Mouse (Mus musculus): ENCODE results near the gene Glg1. TPM values are rescaled to one million over a fixed set of nuclear protein-coding genes. Genes with fewer than 3 reads are reported as not detected.
"Not testable (repeated sequence)": the region's sequence is repeated elsewhere in the genome, so short reads cannot be mapped to it uniquely, and the experiment has no call there.

Gene Glg1
- 75.3 and 81.5 TPM in 2 replicates for polyA plus RNA-seq (2014; fragmentation: Nextera tagmentation; extraction: Ambion mirVana)

DNA sequence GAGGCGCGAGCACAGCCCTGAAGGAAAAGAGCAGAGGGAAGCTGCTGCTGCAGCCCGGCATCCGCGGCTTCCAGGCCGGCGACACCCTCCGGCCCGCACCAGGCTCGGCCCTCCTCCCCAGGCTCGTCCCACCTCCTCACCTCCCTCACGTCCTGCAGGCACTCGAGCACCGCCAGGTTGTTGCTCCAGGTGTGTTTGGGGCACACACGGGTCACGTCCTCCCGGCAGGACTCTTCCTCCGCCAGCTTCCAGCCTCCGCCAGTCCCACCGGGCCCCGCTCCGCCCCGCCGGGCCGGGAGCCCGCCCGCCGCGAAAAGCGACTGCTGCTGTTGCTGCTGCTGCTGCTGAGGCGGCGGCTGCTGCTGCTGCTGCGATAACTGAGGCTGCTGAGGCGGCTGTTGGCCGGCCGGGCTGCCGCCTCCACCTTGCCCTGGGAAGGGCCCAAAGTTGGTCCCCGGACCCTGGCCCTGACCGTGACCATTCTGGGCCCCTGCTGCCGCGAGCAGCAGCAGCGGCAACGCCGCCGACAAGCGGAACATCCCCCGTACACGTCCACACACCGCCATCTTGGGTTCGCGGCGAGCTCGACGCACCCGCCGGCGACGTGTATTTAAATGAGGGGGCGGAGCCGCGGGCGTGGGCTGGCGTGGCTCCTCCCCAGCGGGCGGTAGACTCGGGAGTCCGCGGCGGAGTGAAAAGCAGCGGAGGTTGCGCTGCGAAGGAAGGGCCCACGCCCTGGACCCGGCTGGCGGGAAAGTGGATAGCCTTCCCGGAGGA is at the start of gene Glg1:
TSS of gene Glg1 (minus strand) at position 586 of the 777 bp plus-strand sequence.
- Histone ChIP-seq H3K4me2 (replicated peaks; ENCODE audit: low read depth, low read length) (peak within 1 kb of the TSS; percentile 52), H3K4me3 (ENCODE audit: low read depth, low read length) (peak within 1 kb of the TSS; percentile 86), H3K27me3 (ENCODE audit: control insufficient read depth, insufficient read depth, low read length) (no peaks in the 10 kb centered on the region), H3K9me3 (ENCODE audit: control insufficient read depth, low read length) (no peaks in the 10 kb centered on the region), H3K9ac (ENCODE audit: low read depth, low read length) (peak within 1 kb of the TSS; percentile 89), H3K4me1 (replicated peaks; ENCODE audit: control insufficient read depth, insufficient read depth, low read length) (no peaks in the 10 kb centered on the region), H3K36me3 (ENCODE audit: control insufficient read depth, insufficient read depth, low read length) (no peaks in the 10 kb centered on the region), H3K27ac (ENCODE audit: low read depth, low read length) (peak within 1 kb of the TSS; percentile 95)
- DNase-seq (ENCODE audit: low spot score) (peak; percentile 95), ATAC-seq (ENCODE audit: low FRiP score) (peak; percentile 94)
- WGBS = under 1% methylated on average over 63 of the region's 76 CpGs

DNA sequence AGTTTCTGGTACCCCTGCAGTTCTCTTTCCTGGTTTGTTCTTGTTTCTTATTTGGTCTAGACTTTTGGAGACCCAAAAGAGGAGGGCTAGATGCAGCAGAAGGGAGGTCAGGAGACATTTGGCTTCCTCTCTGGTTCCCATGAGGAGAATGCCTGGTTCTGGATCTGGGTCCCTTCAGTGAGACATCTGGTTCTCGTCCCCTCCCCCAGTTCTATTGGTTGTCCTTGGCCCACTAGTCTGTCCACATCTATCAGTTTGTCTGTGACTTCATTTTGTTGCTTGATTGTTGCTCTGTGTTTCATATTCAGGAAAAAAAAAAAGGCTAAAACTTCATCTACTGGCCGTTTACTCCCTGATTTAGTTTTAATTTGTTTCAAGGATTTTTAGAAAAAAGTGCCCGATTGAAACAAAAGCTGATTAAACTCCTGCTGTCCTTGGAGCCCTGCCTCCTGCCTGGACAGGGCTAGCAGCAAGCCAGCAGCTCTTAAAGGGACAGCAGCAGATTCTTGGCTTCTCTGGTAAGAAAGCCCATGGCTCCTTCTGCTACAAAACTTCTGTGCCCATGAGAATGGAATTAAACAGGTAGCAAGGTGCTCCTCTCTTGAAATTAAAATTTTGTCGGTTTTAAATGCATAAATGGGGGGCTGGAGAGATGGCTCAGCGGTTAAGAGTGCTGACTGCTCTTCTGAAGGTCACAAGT is 46.2 kb upstream of the Glg1 start:
- Histone ChIP-seq H3K4me2 (replicated peaks; ENCODE audit: low read depth, low read length) (no peak overlapping the region), H3K9me3 (ENCODE audit: control insufficient read depth, low read length) (no peaks in the 10 kb centered on the region), H3K36me3 (ENCODE audit: control insufficient read depth, insufficient read depth, low read length) (no peaks in the 10 kb centered on the region), H3K4me3 (ENCODE audit: low read depth, low read length) (no peak overlapping the region), H3K4me1 (replicated peaks; ENCODE audit: control insufficient read depth, insufficient read depth, low read length) (no peaks in the 10 kb centered on the region), H3K27me3 (ENCODE audit: control insufficient read depth, insufficient read depth, low read length) (no peaks in the 10 kb centered on the region), H3K27ac (ENCODE audit: low read depth, low read length) (no peak overlapping the region), H3K9ac (ENCODE audit: low read depth, low read length) (no peak overlapping the region)
- no peak for DNase-seq (ENCODE audit: low spot score)
- ATAC-seq (ENCODE audit: low FRiP score) = no peak
- WGBS = 29% methylated on average over 5 of the region's 5 CpGs

DNA sequence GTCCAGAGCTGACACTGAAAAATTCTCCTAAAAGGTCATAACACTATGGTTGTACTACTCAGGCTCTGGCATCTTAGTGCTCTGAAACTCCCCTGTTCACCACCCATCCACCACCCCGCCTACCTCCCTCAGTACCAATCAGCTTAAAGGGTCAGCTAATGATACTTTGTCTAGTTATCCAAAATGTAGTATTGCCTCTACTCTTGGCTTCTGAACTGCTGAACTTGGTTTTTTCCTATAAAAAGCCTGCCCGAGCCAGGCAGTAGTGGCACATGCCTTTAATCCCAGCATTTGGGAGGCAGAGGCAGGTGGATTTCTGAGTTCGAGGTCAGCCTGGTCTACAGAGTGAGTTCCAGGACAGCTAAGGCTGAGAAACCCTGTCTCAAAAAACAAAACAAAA is 45.3 kb upstream of the Glg1 start:
- no peak overlapping the region for H3K27ac ChIP-seq (ENCODE audit: low read depth, low read length)
- H3K9me3 ChIP-seq (ENCODE audit: control insufficient read depth, low read length) = no peaks in the 10 kb centered on the region
- 88% methylated on average over 3 of the region's 3 CpGs for WGBS
- H3K27me3 ChIP-seq (ENCODE audit: control insufficient read depth, insufficient read depth, low read length) = no peaks in the 10 kb centered on the region
- no peaks in the 10 kb centered on the region for H3K36me3 ChIP-seq (ENCODE audit: control insufficient read depth, insufficient read depth, low read length)
- DNase-seq (ENCODE audit: low spot score) = no peak
- ATAC-seq (ENCODE audit: low FRiP score) = no peak
- H3K4me1 ChIP-seq (replicated peaks; ENCODE audit: control insufficient read depth, insufficient read depth, low read length) = no peaks in the 10 kb centered on the region
- H3K4me2 ChIP-seq (replicated peaks; ENCODE audit: low read depth, low read length) = no peak overlapping the region
- H3K9ac ChIP-seq (ENCODE audit: low read depth, low read length) = no peak overlapping the region
- H3K4me3 ChIP-seq (ENCODE audit: low read depth, low read length) = no peak overlapping the region

DNA sequence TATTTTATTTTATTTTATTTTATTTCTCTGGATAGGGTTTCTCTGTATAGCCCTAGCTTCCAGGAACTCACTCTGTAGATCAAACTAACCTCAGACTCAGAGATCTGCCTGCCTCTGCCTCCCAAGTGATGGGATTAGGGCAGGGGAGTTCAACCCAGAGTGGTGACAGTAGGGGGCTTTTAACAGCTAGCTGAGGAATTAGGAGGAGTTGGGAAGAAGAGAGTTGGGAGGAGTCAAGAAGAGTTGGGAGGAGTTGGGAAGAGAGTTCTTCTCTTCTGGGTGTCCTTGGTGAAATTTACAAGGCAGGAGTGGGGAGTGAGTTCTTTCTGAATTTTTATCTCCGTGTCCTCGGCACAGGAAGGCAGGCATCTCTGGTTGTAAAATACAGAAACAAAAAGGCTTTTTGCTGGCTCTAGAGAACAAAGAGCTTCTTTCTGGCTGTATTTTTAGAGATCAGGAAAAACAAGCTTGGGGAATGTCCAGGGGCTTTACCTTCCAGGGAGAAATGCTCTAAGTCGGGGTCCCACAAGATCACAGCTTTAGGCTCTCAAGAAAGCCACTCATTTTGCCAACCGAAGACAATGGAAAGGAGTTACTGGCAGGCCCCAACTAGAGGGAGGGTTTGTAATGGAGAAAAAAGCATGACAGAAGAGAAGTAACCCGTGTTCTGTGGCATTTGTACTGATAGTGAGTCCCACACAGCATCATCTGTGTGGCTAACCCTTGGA is 44.2 kb upstream of the Glg1 start:
- not testable (repeated sequence) for H3K27me3 ChIP-seq (ENCODE audit: control insufficient read depth, insufficient read depth, low read length); H3K4me3 ChIP-seq (ENCODE audit: low read depth, low read length); H3K27ac ChIP-seq (ENCODE audit: low read depth, low read length); DNase-seq (ENCODE audit: low spot score); H3K4me2 ChIP-seq (replicated peaks; ENCODE audit: low read depth, low read length); H3K4me1 ChIP-seq (replicated peaks; ENCODE audit: control insufficient read depth, insufficient read depth, low read length); H3K9me3 ChIP-seq (ENCODE audit: control insufficient read depth, low read length); H3K36me3 ChIP-seq (ENCODE audit: control insufficient read depth, insufficient read depth, low read length); ATAC-seq (ENCODE audit: low FRiP score); H3K9ac ChIP-seq (ENCODE audit: low read depth, low read length)
- 85% methylated on average over 5 of the region's 5 CpGs for WGBS

- 0 out of 2 replicates have a peak overlapping the region, but pooled peaks have one; percentile 20 for H3K4me2 ChIP-seq (replicated peaks; ENCODE audit: low read depth, low read length)
- H3K36me3 ChIP-seq (ENCODE audit: control insufficient read depth, insufficient read depth, low read length) = peaks cover 3% of the 10 kb centered on the region; the same call in 1 of the 2 replicates
- ATAC-seq (ENCODE audit: low FRiP score) = no peak
- H3K4me3 ChIP-seq (ENCODE audit: low read depth, low read length) = 0 out of 2 replicates have a peak overlapping the region, but pooled peaks have one; percentile 8
- no peak for DNase-seq (ENCODE audit: low spot score)
- 63% methylated on average over 11 of the region's 11 CpGs for WGBS
- no peaks in the 10 kb centered on the region for H3K27me3 ChIP-seq (ENCODE audit: control insufficient read depth, insufficient read depth, low read length)
- no peaks in the 10 kb centered on the region for H3K9me3 ChIP-seq (ENCODE audit: control insufficient read depth, low read length)
- 0 out of 2 replicates have a peak overlapping the region, but pooled peaks have one; percentile 39 for H3K27ac ChIP-seq (ENCODE audit: low read depth, low read length)
- H3K9ac ChIP-seq (ENCODE audit: low read depth, low read length) = no peak overlapping the region
- H3K4me1 ChIP-seq (replicated peaks; ENCODE audit: control insufficient read depth, insufficient read depth, low read length) = peaks cover 3% of the 10 kb centered on the region; the same call in 1 of the 2 replicates
These were observed 41.9 kb upstream of the Glg1 start for GRCm38 (mm10) chr8:111300597-111301546.

GRCm38 (mm10) chr8:111299821-111300568 is 41.0 kb upstream of the Glg1 start, which contains the start of gene Rfwd3:
Rfwd3 (minus strand) TSS chr8:111300222.
- ATAC-seq (ENCODE audit: low FRiP score) = peak; percentile 99
- H3K4me2 ChIP-seq (replicated peaks; ENCODE audit: low read depth, low read length) = peak within 1 kb of the TSS; percentile 63
- 0% methylated on average over 63 of the region's 67 CpGs for WGBS
- no peaks in the 10 kb centered on the region for H3K9me3 ChIP-seq (ENCODE audit: control insufficient read depth, low read length)
- peaks cover 3% of the 10 kb centered on the region; the same call in 1 of the 2 replicates for H3K4me1 ChIP-seq (replicated peaks; ENCODE audit: control insufficient read depth, insufficient read depth, low read length)
- peak within 1 kb of the TSS; percentile 93 for H3K9ac ChIP-seq (ENCODE audit: low read depth, low read length)
- peak within 1 kb of the TSS; percentile 94 for H3K4me3 ChIP-seq (ENCODE audit: low read depth, low read length)
- no peaks in the 10 kb centered on the region for H3K27me3 ChIP-seq (ENCODE audit: control insufficient read depth, insufficient read depth, low read length)
- H3K27ac ChIP-seq (ENCODE audit: low read depth, low read length) = peak within 1 kb of the TSS; percentile 84
- peak; percentile 94 for DNase-seq (ENCODE audit: low spot score)
- peaks cover 6% of the 10 kb centered on the region for H3K36me3 ChIP-seq (ENCODE audit: control insufficient read depth, insufficient read depth, low read length)

DNA sequence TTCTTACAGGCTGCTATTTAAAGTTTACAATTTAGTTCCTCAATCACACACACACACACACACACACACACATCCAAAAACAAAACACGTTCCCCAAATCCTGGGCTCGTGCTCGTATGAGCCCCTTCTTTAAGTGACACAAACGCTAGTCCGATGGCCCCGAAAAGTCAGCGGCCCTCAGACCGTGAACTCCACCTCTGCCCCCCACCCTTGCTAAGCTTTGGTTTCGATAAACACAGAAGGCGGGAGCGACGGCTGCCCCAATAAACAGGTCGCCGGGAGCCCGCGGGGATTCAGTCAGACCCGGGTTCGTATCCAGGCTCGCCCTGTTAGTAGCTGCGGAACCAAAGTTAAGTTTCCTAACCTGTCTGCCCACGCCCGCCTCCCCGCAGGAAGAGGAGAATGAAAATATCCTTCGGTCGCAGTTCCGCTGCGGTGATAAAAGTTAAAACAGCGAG is 40.4 kb upstream of the Glg1 start:
- Histone ChIP-seq H3K27me3 (ENCODE audit: control insufficient read depth, insufficient read depth, low read length) (no peaks in the 10 kb centered on the region), H3K27ac (ENCODE audit: low read depth, low read length) (peak overlapping the region; percentile 84), H3K4me2 (replicated peaks; ENCODE audit: low read depth, low read length) (peak overlapping the region; percentile 63), H3K4me3 (ENCODE audit: low read depth, low read length) (peak overlapping the region; percentile 94), H3K9ac (ENCODE audit: low read depth, low read length) (peak overlapping the region; percentile 93), H3K36me3 (ENCODE audit: control insufficient read depth, insufficient read depth, low read length) (peaks cover 6% of the 10 kb centered on the region), H3K9me3 (ENCODE audit: control insufficient read depth, low read length) (no peaks in the 10 kb centered on the region), H3K4me1 (replicated peaks; ENCODE audit: control insufficient read depth, insufficient read depth, low read length) (peaks cover 3% of the 10 kb centered on the region; the same call in 1 of the 2 replicates)
- WGBS = under 1% methylated on average over 28 of the region's 28 CpGs
- DNase-seq (ENCODE audit: low spot score) = peak; percentile 69
- peak; percentile 3; the same call in 1 of the 2 replicates for ATAC-seq (ENCODE audit: low FRiP score)
